Mouse (Mus musculus) midbrain, embryonic 15.5 days (tissue): Measurements from ENCODE around the gene Tardbp. TPM values are rescaled to one million over a fixed set of nuclear protein-coding genes. Genes with fewer than 3 reads are reported as not detected.

Experiments
- ATAC-seq: fragments of 200-750 bp; cut with Nextera tagmentation; replicated peaks from 2 replicates; pipeline ENCODE4 v1.8.0; 2017; ENCODE audit warnings: moderate TSS enrichment
- H3K27ac ChIP-seq: fragments of 300-500 bp; sonication (generic); 2 replicates; pipeline ENCODE4 v1.5.1; 2015; ENCODE audit warnings: mild to moderate bottlenecking, inconsistent platforms
- H3K27me3 ChIP-seq: fragments of 300-500 bp; sonication (generic); replicated peaks from 2 replicates; pipeline ENCODE4 v1.6.1; 2015; ENCODE audit warnings: inconsistent platforms
- H3K36me3 ChIP-seq: fragments of 300-500 bp; sonication (generic); replicated peaks from 2 replicates; pipeline ENCODE4 v1.6.1; 2015; ENCODE audit warnings: inconsistent platforms
- H3K4me1 ChIP-seq: fragments of 300-500 bp; sonication (generic); 2 replicates; pipeline ENCODE4 v1.6.1; 2015; ENCODE audit warnings: inconsistent platforms
- H3K4me2 ChIP-seq: fragments of 300-500 bp; sonication (generic); 2 replicates; pipeline ENCODE4 v1.6.1; 2015; ENCODE audit warnings: inconsistent platforms, mild to moderate bottlenecking, moderate library complexity
- H3K4me3 ChIP-seq: fragments of 300-500 bp; sonication (generic); 2 replicates; pipeline ENCODE4 v1.5.1; 2015; ENCODE audit warnings: mild to moderate bottlenecking, inconsistent platforms
- H3K9ac ChIP-seq: fragments of 300-500 bp; sonication (generic); 2 replicates; pipeline ENCODE4 v1.6.1; 2015; ENCODE audit warnings: mild to moderate bottlenecking, inconsistent platforms
- H3K9me3 ChIP-seq: fragments of 300-500 bp; sonication (generic); 2 replicates; pipeline ENCODE4 v1.6.1; 2016; ENCODE audit warnings: inconsistent platforms
- WGBS: fragments of 180-500 bp; shearing (Covaris S2); methylation state at CpG from one replicate; pipeline ENCODE4 v1.1.7; 2015; ENCODE audit warnings: mixed read lengths; 5-methylcytosine and 5-hydroxymethylcytosine counted together
- polyA plus RNA-seq: library from polyadenylated mRNA; unstranded; fragments of >200 nt; fragmentation: Nextera tagmentation; extraction: Ambion mirVana; gene quantifications from 2 replicates; pipeline ENCODE4 v1.2.1, GENCODE M21; 2015

Gene Tardbp
- polyA plus RNA-seq, 1 experiment from 2014 or later: 185 TPM

DNA sequence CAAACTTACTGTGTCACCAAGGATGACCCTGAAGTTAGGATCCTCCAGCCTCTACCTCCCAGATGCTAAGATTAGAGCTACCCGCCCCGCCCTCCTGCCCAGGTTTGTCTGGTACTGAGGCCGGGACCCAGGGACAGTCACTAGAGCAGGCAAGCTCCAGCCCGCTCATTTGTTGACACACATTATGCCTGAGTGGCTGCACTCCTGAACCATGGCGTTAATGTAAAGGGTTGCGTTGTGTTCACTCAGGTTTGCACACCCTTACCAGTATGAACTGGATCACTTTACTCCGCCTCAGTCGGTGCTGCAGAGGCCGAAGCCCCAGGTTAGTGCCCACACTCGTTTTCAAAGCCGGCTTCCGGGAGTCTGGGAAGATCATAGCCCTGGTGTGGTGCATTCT lies 63.2 kb downstream of the Tardbp start:
- H3K27ac ChIP-seq: no peak overlapping the region
- H3K4me1 ChIP-seq: peaks cover 7% of the 10 kb centered on the region
- 99% methylated on average over 12 of the region's 12 CpGs for WGBS
- no peaks in the 10 kb centered on the region for H3K27me3 ChIP-seq
- no peak for ATAC-seq
- no peak overlapping the region for H3K4me3 ChIP-seq
- peaks cover 84% of the 10 kb centered on the region for H3K36me3 ChIP-seq
- no peak overlapping the region for H3K9ac ChIP-seq
- no peak overlapping the region for H3K4me2 ChIP-seq
- H3K9me3 ChIP-seq: no peaks in the 10 kb centered on the region

DNA sequence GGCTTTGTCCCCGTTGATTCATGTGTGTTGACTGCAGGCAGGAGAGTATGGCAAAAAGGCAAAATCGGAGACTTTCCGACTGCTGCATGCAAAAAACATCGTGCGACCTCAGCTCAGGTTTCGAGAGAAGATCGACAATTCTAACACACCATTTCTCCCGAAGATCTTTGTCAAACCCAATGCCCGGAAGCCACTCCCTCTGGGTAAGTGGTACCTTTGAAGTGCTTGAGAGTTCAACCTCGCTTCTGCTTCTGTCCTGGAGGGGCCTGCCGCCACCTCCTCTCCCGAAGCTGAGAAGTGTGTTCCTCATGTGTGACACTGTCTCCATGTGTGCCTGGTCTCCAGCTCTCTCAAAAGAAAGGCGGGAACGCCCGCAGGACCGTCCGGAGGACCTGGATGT lies 64.1 kb downstream of the Tardbp start:
- H3K4me2 ChIP-seq: no peak overlapping the region
- 96% methylated on average over 17 of the region's 17 CpGs for WGBS
- H3K36me3 ChIP-seq: peaks cover 75% of the 10 kb centered on the region
- H3K27ac ChIP-seq: no peak overlapping the region
- ATAC-seq: no peak
- H3K9ac ChIP-seq: no peak overlapping the region
- no peak overlapping the region for H3K4me3 ChIP-seq
- H3K9me3 ChIP-seq: no peaks in the 10 kb centered on the region
- no peaks in the 10 kb centered on the region for H3K27me3 ChIP-seq
- peaks cover 11% of the 10 kb centered on the region for H3K4me1 ChIP-seq

Other genes with a start within 250 kb of the Tardbp start
- gene Ubiad1, start 182.2 kb downstream of the Tardbp start, polyA plus RNA-seq: 22.1 and 23.3 TPM in 2 replicates
- 22.8 and 23.8 TPM in 2 replicates for gene Mtor, start 178.4 kb downstream of the Tardbp start, polyA plus RNA-seq
- gene Angptl7, start 126.6 kb downstream of the Tardbp start, polyA plus RNA-seq: 0.36 and 0.45 TPM in 2 replicates
- gene Exosc10, start 68.6 kb downstream of the Tardbp start, polyA plus RNA-seq: 94.7 and 99.4 TPM in 2 replicates
- 160 and 173 TPM in 2 replicates for gene Srm, start 35.5 kb downstream of the Tardbp start, polyA plus RNA-seq
- gene Masp2, start 24.5 kb downstream of the Tardbp start, polyA plus RNA-seq: 0.74 and 0.80 TPM in 2 replicates
- not detected in 2 replicates for gene Gm572, start 16.3 kb upstream of the Tardbp start, polyA plus RNA-seq
- gene Casz1, start 177.4 kb upstream of the Tardbp start, polyA plus RNA-seq: 2.8 and 2.9 TPM in 2 replicates